Mouse (Mus musculus): ENCODE results near the gene Gm16440. TPM values are rescaled to one million over a fixed set of nuclear protein-coding genes. Genes with fewer than 3 reads are reported as not detected.

Gm16440 gene
- not detected in 2 replicates for total RNA-seq (2023)

GRCm38 (mm10) chr14:6390219-6390618 lies at the start of gene Gm16440:
Gene Gm16440 (minus strand): TSS chr14:6390319.

GRCm38 (mm10) chr14:6412382-6412781 lies 22.3 kb upstream of the Gm16440 start, which contains the start of gene Gm3591:
Gene Gm3591 (minus strand): TSS chr14:6412482.

GRCm38 (mm10) chr14:6343578-6343977 lies 46.5 kb downstream of the Gm16440 start, which contains the start of gene Gm3618:
Gene Gm3618 (minus strand): TSS chr14:6343678.

Other genes with a start within 250 kb of the Gm16440 start
- not detected in 2 replicates for gene Gm21560, start 171.0 kb downstream of the Gm16440 start, total RNA-seq (2023)
- gene Gm3411, start 103.1 kb downstream of the Gm16440 start, total RNA-seq (2023): not detected in 2 replicates
- not detected in 2 replicates for gene Gm21103, start 85.5 kb downstream of the Gm16440 start, total RNA-seq (2023)
- gene Gm3618, start 46.6 kb downstream of the Gm16440 start, total RNA-seq (2023): not detected in 2 replicates
- gene Gm3591, start 22.2 kb upstream of the Gm16440 start, total RNA-seq (2023): not detected in 2 replicates
- gene Gm3594, start 54.3 kb upstream of the Gm16440 start, total RNA-seq (2023): not detected in 2 replicates
- gene Gm8356, start 147.0 kb upstream of the Gm16440 start, total RNA-seq (2023): not detected in 2 replicates
- not detected in 2 replicates for gene Gm3629, start 200.3 kb upstream of the Gm16440 start, total RNA-seq (2023)
- not detected in 2 replicates for gene Gm3460, start 232.1 kb upstream of the Gm16440 start, total RNA-seq (2023)